Mouse (Mus musculus) liver, adult 2 months (tissue): ENCODE results near the gene Dnah3.

Experiments used
- CTCF ChIP-seq: fragments of 200-500 bp; IDR thresholded peaks from 2 replicates; pipeline ENCODE4 v1.5.1; 2011; ENCODE audit warnings: low read depth, low read length, control low read depth
- POLR2A ChIP-seq: fragments of 200-500 bp; IDR thresholded peaks from 2 replicates; pipeline ENCODE4 v1.6.1; 2011; ENCODE audit warnings: low read length, control low read depth; ENCODE audit not compliant: insufficient read depth; ENCODE audit errors: extremely low read depth

DNA sequence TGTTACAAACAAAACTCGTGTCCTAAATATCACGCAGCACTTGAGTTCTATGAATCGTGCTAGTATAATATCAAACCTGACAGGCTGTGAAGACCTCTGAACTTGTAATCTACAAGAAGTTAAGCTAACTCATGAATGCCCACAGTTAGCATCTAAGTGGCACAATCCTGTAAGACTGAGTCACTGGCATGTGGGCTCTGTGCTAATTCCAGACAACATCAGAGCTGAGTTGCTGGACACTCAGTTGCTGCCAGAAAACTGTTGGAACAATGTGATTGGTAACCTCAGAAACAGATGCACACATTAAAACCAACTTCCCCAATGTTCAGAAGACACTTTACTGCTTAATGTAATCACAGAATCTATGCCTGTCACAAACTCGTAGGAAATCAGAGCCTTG lies 207.2 kb downstream of the Dnah3 start:
- no peak for TF ChIP-seq CTCF
- no peak for TF ChIP-seq POLR2A
